Mouse (Mus musculus) forebrain, embryonic 15.5 days (tissue): ENCODE results near the gene Dbi. TPM values are rescaled to one million over a fixed set of nuclear protein-coding genes. Genes with fewer than 3 reads are reported as not detected.
"Not testable (repeated sequence)": the region's sequence is repeated elsewhere in the genome, so short reads cannot be mapped to it uniquely, and the experiment has no call there.

Experiments
- ATAC-seq: fragments of 200-750 bp; cut with Nextera tagmentation; replicated peaks from 2 replicates; pipeline ENCODE4 v1.8.0; 2017; ENCODE audit warnings: mild to moderate bottlenecking, moderate TSS enrichment, moderate library complexity
- H3K27ac ChIP-seq: fragments of 300-500 bp; sonication (generic); replicated peaks from 2 replicates; pipeline ENCODE4 v1.5.1; 2015; ENCODE audit warnings: mild to moderate bottlenecking, inconsistent platforms
- H3K27me3 ChIP-seq: fragments of 300-500 bp; sonication (generic); 2 replicates; pipeline ENCODE4 v1.6.1; 2015; ENCODE audit warnings: inconsistent platforms
- H3K36me3 ChIP-seq: fragments of 300-500 bp; sonication (generic); 2 replicates; pipeline ENCODE4 v1.6.1; 2015; ENCODE audit warnings: mild to moderate bottlenecking, inconsistent platforms
- H3K4me1 ChIP-seq: fragments of 300-500 bp; sonication (generic); 2 replicates; pipeline ENCODE4 v1.6.1; 2015; ENCODE audit warnings: inconsistent platforms
- H3K4me2 ChIP-seq: fragments of 300-500 bp; sonication (generic); replicated peaks from 2 replicates; pipeline ENCODE4 v1.6.1; 2015; ENCODE audit warnings: mild to moderate bottlenecking, inconsistent platforms
- H3K4me3 ChIP-seq: fragments of 300-500 bp; sonication (generic); 2 replicates; pipeline ENCODE4 v1.5.1; 2015; ENCODE audit warnings: mild to moderate bottlenecking, inconsistent platforms
- H3K9ac ChIP-seq: fragments of 300-500 bp; sonication (generic); replicated peaks from 2 replicates; pipeline ENCODE4 v1.6.1; 2015; ENCODE audit warnings: mild to moderate bottlenecking, inconsistent platforms
- H3K9me3 ChIP-seq: fragments of 300-500 bp; sonication (generic); 2 replicates; pipeline ENCODE4 v1.6.1; 2016; ENCODE audit warnings: inconsistent platforms
- WGBS: fragments of 180-500 bp; shearing (Covaris S2); methylation state at CpG from one replicate; pipeline ENCODE4 v1.1.7; 2015; ENCODE audit warnings: mixed read lengths; 5-methylcytosine and 5-hydroxymethylcytosine counted together
- polyA plus RNA-seq: library from polyadenylated mRNA; unstranded; fragments of >200 nt; fragmentation: Nextera tagmentation; extraction: Ambion mirVana; gene quantifications from 2 replicates; pipeline ENCODE4 v1.2.1, GENCODE M21; 2015

Gene Dbi
- polyA plus RNA-seq, 1 experiment from 2014 or later = 1,549 TPM

DNA sequence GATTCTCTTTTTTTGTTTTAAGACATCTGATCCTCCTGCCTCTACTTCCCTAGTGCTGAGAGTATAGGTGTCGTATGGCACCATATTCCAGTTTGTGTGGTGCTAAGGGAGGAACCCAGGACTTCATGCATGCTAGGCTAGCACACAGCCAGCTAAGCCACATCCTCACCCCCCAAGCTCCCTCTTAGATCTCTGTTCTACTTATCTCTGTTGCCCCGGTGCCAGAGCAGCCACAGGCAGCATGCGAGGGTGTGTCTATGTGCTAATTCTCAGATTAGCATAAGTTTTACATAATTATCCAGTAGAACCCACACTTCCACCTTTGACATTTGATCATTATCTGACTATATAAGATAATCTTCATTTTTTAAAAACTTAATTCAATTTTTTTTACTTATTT is 26.0 kb downstream of the Dbi start:
- no peak for ATAC-seq
- Histone ChIP-seq H3K9ac (no peak overlapping the region), H3K27ac (no peak overlapping the region), H3K27me3 (no peaks in the 10 kb centered on the region), H3K4me3 (no peak overlapping the region), H3K4me2 (no peak overlapping the region), H3K4me1 (no peaks in the 10 kb centered on the region), H3K36me3 (no peaks in the 10 kb centered on the region), H3K9me3 (no peaks in the 10 kb centered on the region)
- WGBS = 77% methylated on average over 3 of the region's 3 CpGs

DNA sequence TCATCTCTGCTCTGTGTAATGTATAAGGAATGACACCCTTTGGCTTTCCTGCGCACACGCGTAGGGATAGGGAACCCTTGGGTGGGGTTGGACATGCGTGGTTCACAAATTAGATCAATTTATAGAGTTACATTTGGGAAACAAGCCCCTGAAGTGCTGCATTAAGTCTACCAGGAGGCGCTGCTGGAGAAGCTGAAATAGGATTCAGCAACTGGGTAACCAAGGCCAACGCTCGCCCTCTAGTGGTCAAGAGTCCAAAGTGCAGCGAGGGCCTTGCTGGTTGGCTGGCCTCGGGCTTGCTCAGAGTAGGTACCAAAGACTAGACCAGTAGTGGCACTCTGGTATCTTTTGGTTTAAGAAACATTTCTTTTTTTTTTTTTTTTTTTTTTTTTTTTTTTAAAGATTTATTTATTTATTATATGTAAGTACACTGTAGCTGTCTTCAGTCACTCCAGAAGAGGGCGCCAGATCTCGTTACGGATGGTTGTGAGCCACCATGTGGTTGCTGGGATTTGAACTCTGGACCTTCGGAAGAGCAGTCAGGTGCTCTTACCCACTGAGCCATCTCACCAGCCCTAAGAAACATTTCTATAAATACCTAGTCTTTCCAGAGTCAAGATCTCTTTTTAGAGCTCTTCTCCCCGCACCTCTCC is 27.3 kb downstream of the Dbi start:
- ATAC-seq = peak; percentile 63

GRCm38 (mm10) chr1:120090880-120091570 is 29.9 kb downstream of the Dbi start:
- Histone ChIP-seq H3K4me1 (no peaks in the 10 kb centered on the region), H3K27ac (no peak overlapping the region), H3K9ac (no peak overlapping the region), H3K4me3 (no peak overlapping the region), H3K9me3 (no peaks in the 10 kb centered on the region), H3K27me3 (no peaks in the 10 kb centered on the region), H3K36me3 (no peaks in the 10 kb centered on the region), H3K4me2 (no peak overlapping the region)
- ATAC-seq = no peak
- WGBS = 86% methylated on average over 8 of the region's 8 CpGs

More for the DNA sequence above, 27.3 kb downstream of the Dbi start:
- H3K27ac ChIP-seq, H3K4me1 ChIP-seq, H3K9me3 ChIP-seq, H3K4me2 ChIP-seq, H3K36me3 ChIP-seq, H3K27me3 ChIP-seq, H3K9ac ChIP-seq, H3K4me3 ChIP-seq: not testable (repeated sequence)
- 54% methylated on average over 11 of the region's 14 CpGs for WGBS

GRCm38 (mm10) chr1:120089180-120089579 is 31.7 kb downstream of the Dbi start:
- Histone ChIP-seq H3K36me3 (no peaks in the 10 kb centered on the region), H3K4me2 (no peak overlapping the region), H3K4me1 (no peaks in the 10 kb centered on the region), H3K27ac (no peak overlapping the region), H3K27me3 (no peaks in the 10 kb centered on the region), H3K9me3 (no peaks in the 10 kb centered on the region), H3K9ac (no peak overlapping the region), H3K4me3 (no peak overlapping the region)
- WGBS = 14% methylated on average over 5 of the region's 5 CpGs
- ATAC-seq = no peak

DNA sequence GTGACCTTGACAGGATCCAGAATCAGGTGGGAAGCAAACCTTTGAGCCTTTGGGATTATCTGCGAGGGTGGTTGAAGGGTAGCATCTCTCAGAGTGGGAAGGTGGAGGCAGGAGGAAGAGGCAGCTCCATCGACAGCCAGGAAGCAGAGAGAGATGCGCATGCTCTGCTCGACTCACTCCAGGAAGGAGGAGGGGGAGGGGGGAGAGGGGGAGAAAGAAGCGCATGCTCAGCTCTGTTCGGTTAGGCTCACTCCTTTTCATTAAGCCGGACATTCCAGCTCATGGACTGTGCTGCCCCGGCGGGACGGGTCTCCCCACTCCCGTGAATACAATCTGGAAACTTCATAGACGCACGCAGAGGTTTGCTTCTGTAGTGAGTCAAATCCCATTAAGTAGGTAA is 34.2 kb downstream of the Dbi start:
- Histone ChIP-seq H3K9me3 (no peaks in the 10 kb centered on the region), H3K4me1 (no peaks in the 10 kb centered on the region), H3K4me3 (no peak overlapping the region), H3K4me2 (no peak overlapping the region), H3K36me3 (no peaks in the 10 kb centered on the region), H3K27ac (no peak overlapping the region), H3K9ac (no peak overlapping the region), H3K27me3 (no peaks in the 10 kb centered on the region)
- 55% methylated on average over 13 of the region's 13 CpGs for WGBS
- ATAC-seq = no peak

- H3K4me3 ChIP-seq = no peak overlapping the region
- no peak for ATAC-seq
- no peaks in the 10 kb centered on the region for H3K36me3 ChIP-seq
- H3K27me3 ChIP-seq = no peaks in the 10 kb centered on the region
- H3K9me3 ChIP-seq = no peaks in the 10 kb centered on the region
- no peak overlapping the region for H3K9ac ChIP-seq
- H3K27ac ChIP-seq = no peak overlapping the region
- 66% methylated on average over 3 of the region's 3 CpGs for WGBS
- H3K4me1 ChIP-seq = no peaks in the 10 kb centered on the region
- H3K4me2 ChIP-seq = no peak overlapping the region
Observed at GRCm38 (mm10) chr1:120085696-120086095, 35.2 kb downstream of the Dbi start.

GRCm38 (mm10) chr1:120083921-120084517 is 36.9 kb downstream of the Dbi start:
- H3K4me2 ChIP-seq = no peak overlapping the region
- 61% methylated on average over 5 of the region's 5 CpGs for WGBS
- no peaks in the 10 kb centered on the region for H3K27me3 ChIP-seq
- no peak overlapping the region for H3K9ac ChIP-seq
- H3K36me3 ChIP-seq = no peaks in the 10 kb centered on the region
- no peak overlapping the region for H3K4me3 ChIP-seq
- H3K9me3 ChIP-seq = no peaks in the 10 kb centered on the region
- no peaks in the 10 kb centered on the region for H3K4me1 ChIP-seq
- no peak overlapping the region for H3K27ac ChIP-seq
- no peak for ATAC-seq

- WGBS = 40% methylated on average over 7 of the region's 7 CpGs
- Histone ChIP-seq H3K9me3 (no peaks in the 10 kb centered on the region), H3K4me2 (no peak overlapping the region), H3K27me3 (no peaks in the 10 kb centered on the region), H3K27ac (no peak overlapping the region), H3K36me3 (no peaks in the 10 kb centered on the region), H3K4me1 (no peaks in the 10 kb centered on the region; the same call in 1 of the 2 replicates), H3K4me3 (no peak overlapping the region), H3K9ac (no peak overlapping the region)
- ATAC-seq = no peak
Observed at GRCm38 (mm10) chr1:120082957-120083585, 37.8 kb downstream of the Dbi start.

GRCm38 (mm10) chr1:120080632-120081031 is 40.2 kb downstream of the Dbi start:
- Histone ChIP-seq H3K4me3 (no peak overlapping the region), H3K27me3 (no peaks in the 10 kb centered on the region), H3K27ac (no peak overlapping the region), H3K36me3 (no peaks in the 10 kb centered on the region), H3K4me1 (peaks cover 4% of the 10 kb centered on the region), H3K9ac (no peak overlapping the region), H3K9me3 (no peaks in the 10 kb centered on the region), H3K4me2 (no peak overlapping the region)
- WGBS = 97% methylated on average over 1 of the region's 1 CpGs
- no peak for ATAC-seq

DNA sequence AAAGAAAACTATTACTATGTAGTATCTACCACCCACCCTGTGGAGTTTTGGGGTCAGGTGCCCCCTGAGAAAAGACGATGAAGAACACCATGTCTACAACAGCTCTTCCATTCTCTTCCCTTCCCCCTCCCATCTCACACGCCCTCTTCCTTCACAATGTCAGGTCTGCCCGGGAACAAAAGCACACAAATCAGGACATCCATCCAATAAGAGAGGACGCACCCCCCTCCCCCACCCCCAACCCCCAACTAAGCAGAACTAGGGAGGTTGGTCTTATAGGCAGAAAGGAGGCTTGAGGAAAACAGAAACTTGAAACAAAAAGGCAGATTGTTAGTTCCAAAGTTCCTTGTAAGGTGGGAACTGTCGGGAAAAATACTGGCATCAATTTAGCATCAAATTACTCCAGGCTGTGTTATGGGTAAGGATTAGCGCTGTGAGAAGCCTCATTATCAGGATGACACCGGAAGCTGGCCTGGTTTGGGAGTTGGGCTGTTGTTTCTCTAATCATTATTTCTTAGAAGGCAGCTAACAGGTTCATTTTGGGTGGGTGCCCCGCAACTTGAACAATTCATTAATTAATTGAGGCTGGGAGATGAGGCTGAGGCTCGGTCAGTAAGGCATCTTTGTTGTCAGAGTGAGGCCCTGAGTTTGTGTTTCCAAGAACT is 43.0 kb downstream of the Dbi start:
- Histone ChIP-seq H3K4me3 (no peak overlapping the region), H3K4me2 (no peak overlapping the region), H3K4me1 (peaks cover 16% of the 10 kb centered on the region), H3K9me3 (no peaks in the 10 kb centered on the region), H3K27me3 (peaks cover 14% of the 10 kb centered on the region; the same call in 1 of the 2 replicates), H3K9ac (no peak overlapping the region), H3K27ac (no peak overlapping the region), H3K36me3 (no peaks in the 10 kb centered on the region)
- WGBS = 3% methylated on average over 9 of the region's 9 CpGs
- no peak for ATAC-seq

- H3K9me3 ChIP-seq = no peaks in the 10 kb centered on the region
- peaks cover 18% of the 10 kb centered on the region for H3K4me1 ChIP-seq
- WGBS = 83% methylated on average over 5 of the region's 5 CpGs
- no peak overlapping the region for H3K4me2 ChIP-seq
- no peak for ATAC-seq
- no peak overlapping the region for H3K9ac ChIP-seq
- H3K36me3 ChIP-seq = no peaks in the 10 kb centered on the region
- H3K4me3 ChIP-seq = no peak overlapping the region
- H3K27ac ChIP-seq = no peak overlapping the region
- H3K27me3 ChIP-seq = peaks cover 14% of the 10 kb centered on the region; the same call in 1 of the 2 replicates
Observed at GRCm38 (mm10) chr1:120075507-120075906, 45.4 kb downstream of the Dbi start.

- peaks cover 14% of the 10 kb centered on the region; the same call in 1 of the 2 replicates for H3K27me3 ChIP-seq
- peaks cover 18% of the 10 kb centered on the region for H3K4me1 ChIP-seq
- 71% methylated on average over 4 of the region's 4 CpGs for WGBS
Observed at GRCm38 (mm10) chr1:120074931-120075330, 45.9 kb downstream of the Dbi start.

More at GRCm38 (mm10) chr1:120074931-120075330, 45.9 kb downstream of the Dbi start:
- Histone ChIP-seq H3K4me2 (no peak overlapping the region), H3K9ac (no peak overlapping the region), H3K27ac (no peak overlapping the region), H3K9me3 (no peaks in the 10 kb centered on the region), H3K36me3 (no peaks in the 10 kb centered on the region), H3K4me3 (no peak overlapping the region)
- ATAC-seq = no peak
